Mouse (Mus musculus): ENCODE data around the gene Wdr4. TPM values are rescaled to one million over a fixed set of nuclear protein-coding genes. Genes with fewer than 3 reads are reported as not detected.
A peak's percentile ranks its signal among the peaks of the same experiment; 100 is the strongest.

Wdr4 gene
- polyA plus RNA-seq, 1 experiment: 20.1 TPM

- TF ChIP-seq CTCF (IDR thresholded peaks at IDR 0.05; ENCODE audit: insufficient read depth, low read length) (no peak), POLR2A (IDR thresholded peaks at IDR 0.05; ENCODE audit: borderline replicate concordance, extremely low read depth, low read depth, low read length) (no peak)
- H3K4me1 ChIP-seq (ENCODE audit: control insufficient read depth, insufficient read depth, low read length): no peaks in the 10 kb centered on the region; the same call in 1 of the 2 replicates
- no peak for DNase-seq
- H3K4me3 ChIP-seq (replicated peaks; ENCODE audit: extremely low read depth, low read depth, low read length): no peak overlapping the region
- whole genome bisulfite sequencing: 79% methylated on average over 10 of the region's 10 CpGs
Measured at GRCm38 (mm10) chr17:31486616-31487198, 33.1 kb downstream of the Wdr4 start.

- no peak overlapping the region for H3K4me3 ChIP-seq (replicated peaks; ENCODE audit: extremely low read depth, low read depth, low read length)
- WGBS: 59% methylated on average over 11 of the region's 11 CpGs
- no peak for DNase-seq
- H3K4me1 ChIP-seq (ENCODE audit: control insufficient read depth, insufficient read depth, low read length): no peaks in the 10 kb centered on the region; the same call in 1 of the 2 replicates
- no peak for TF ChIP-seq POLR2A (IDR thresholded peaks at IDR 0.05; ENCODE audit: borderline replicate concordance, extremely low read depth, low read depth, low read length)
- TF ChIP-seq CTCF (IDR thresholded peaks at IDR 0.05; ENCODE audit: insufficient read depth, low read length): no peak
Measured at GRCm38 (mm10) chr17:31479108-31479844, 40.5 kb downstream of the Wdr4 start.

GRCm38 (mm10) chr17:31478606-31479005 is 41.2 kb downstream of the Wdr4 start:
- DNase-seq: no peak
- TF ChIP-seq CTCF (IDR thresholded peaks at IDR 0.05; ENCODE audit: insufficient read depth, low read length) (no peak), POLR2A (IDR thresholded peaks at IDR 0.05; ENCODE audit: borderline replicate concordance, extremely low read depth, low read depth, low read length) (no peak)

GRCm38 (mm10) chr17:31474388-31474787 is 45.4 kb downstream of the Wdr4 start:
- no peak overlapping the region for H3K4me3 ChIP-seq (replicated peaks; ENCODE audit: extremely low read depth, low read depth, low read length)
- 76% methylated on average over 6 of the region's 6 CpGs for WGBS
- DNase-seq: no peak
- TF ChIP-seq CTCF (IDR thresholded peaks at IDR 0.05; ENCODE audit: insufficient read depth, low read length) (no peak), POLR2A (IDR thresholded peaks at IDR 0.05; ENCODE audit: borderline replicate concordance, extremely low read depth, low read depth, low read length) (no peak)
- H3K4me1 ChIP-seq (ENCODE audit: control insufficient read depth, insufficient read depth, low read length): no peaks in the 10 kb centered on the region

More at GRCm38 (mm10) chr17:31478606-31479005, 41.2 kb downstream of the Wdr4 start:
- H3K4me3 ChIP-seq (replicated peaks; ENCODE audit: extremely low read depth, low read depth, low read length): no peak overlapping the region
- no peaks in the 10 kb centered on the region; the same call in 1 of the 2 replicates for H3K4me1 ChIP-seq (ENCODE audit: control insufficient read depth, insufficient read depth, low read length)
- 82% methylated on average over 7 of the region's 7 CpGs for WGBS

GRCm38 (mm10) chr17:31470766-31471418 is 48.9 kb downstream of the Wdr4 start:
- Histone ChIP-seq H3K4me3 (replicated peaks; ENCODE audit: extremely low read depth, low read depth, low read length) (no peak overlapping the region), H3K4me1 (ENCODE audit: control insufficient read depth, insufficient read depth, low read length) (no peaks in the 10 kb centered on the region)
- WGBS: 80% methylated on average over 5 of the region's 5 CpGs
- DNase-seq: no peak
- no peak for TF ChIP-seq POLR2A (IDR thresholded peaks at IDR 0.05; ENCODE audit: borderline replicate concordance, extremely low read depth, low read depth, low read length)
- TF ChIP-seq CTCF (IDR thresholded peaks at IDR 0.05; ENCODE audit: insufficient read depth, low read length): no peak

- TF ChIP-seq CTCF (IDR thresholded peaks at IDR 0.05; ENCODE audit: insufficient read depth, low read length): no peak
- no peak for TF ChIP-seq POLR2A (IDR thresholded peaks at IDR 0.05; ENCODE audit: borderline replicate concordance, extremely low read depth, low read depth, low read length)
- H3K4me3 ChIP-seq (replicated peaks; ENCODE audit: extremely low read depth, low read depth, low read length): no peak overlapping the region
- no peaks in the 10 kb centered on the region for H3K4me1 ChIP-seq (ENCODE audit: control insufficient read depth, insufficient read depth, low read length)
- no peak for DNase-seq
- WGBS: 57% methylated on average over 5 of the region's 5 CpGs
Measured at GRCm38 (mm10) chr17:31468496-31468895, 51.3 kb downstream of the Wdr4 start.

- WGBS: 90% methylated on average over 3 of the region's 3 CpGs
- no peak for TF ChIP-seq POLR2A (IDR thresholded peaks at IDR 0.05; ENCODE audit: borderline replicate concordance, extremely low read depth, low read depth, low read length)
- peak; percentile 45 for TF ChIP-seq CTCF (IDR thresholded peaks at IDR 0.05; ENCODE audit: insufficient read depth, low read length)
- no peaks in the 10 kb centered on the region for H3K4me1 ChIP-seq (ENCODE audit: control insufficient read depth, insufficient read depth, low read length)
- no peak for DNase-seq
- H3K4me3 ChIP-seq (replicated peaks; ENCODE audit: extremely low read depth, low read depth, low read length): no peak overlapping the region
Measured at GRCm38 (mm10) chr17:31466854-31467253, 52.9 kb downstream of the Wdr4 start.

- Histone ChIP-seq H3K4me1 (ENCODE audit: control insufficient read depth, insufficient read depth, low read length) (no peaks in the 10 kb centered on the region), H3K4me3 (replicated peaks; ENCODE audit: extremely low read depth, low read depth, low read length) (no peak overlapping the region)
- WGBS: 91% methylated on average over 2 of the region's 2 CpGs
- TF ChIP-seq POLR2A (IDR thresholded peaks at IDR 0.05; ENCODE audit: borderline replicate concordance, extremely low read depth, low read depth, low read length) (no peak), CTCF (IDR thresholded peaks at IDR 0.05; ENCODE audit: insufficient read depth, low read length) (no peak)
- DNase-seq: no peak
Measured at GRCm38 (mm10) chr17:31462506-31462905, 57.3 kb downstream of the Wdr4 start.

GRCm38 (mm10) chr17:31460416-31460815 is 59.4 kb downstream of the Wdr4 start:
- Histone ChIP-seq H3K4me3 (replicated peaks; ENCODE audit: extremely low read depth, low read depth, low read length) (no peak overlapping the region), H3K4me1 (ENCODE audit: control insufficient read depth, insufficient read depth, low read length) (no peaks in the 10 kb centered on the region; the same call in 1 of the 2 replicates)
- no peak for DNase-seq
- WGBS: 73% methylated on average over 4 of the region's 4 CpGs
- no peak for TF ChIP-seq CTCF (IDR thresholded peaks at IDR 0.05; ENCODE audit: insufficient read depth, low read length)
- TF ChIP-seq POLR2A (IDR thresholded peaks at IDR 0.05; ENCODE audit: borderline replicate concordance, extremely low read depth, low read depth, low read length): no peak

Data from lung, adult 2 months (tissue).